Mouse (Mus musculus): Measurements from ENCODE around the gene Magi1.

GRCm38 (mm10) chr6:94126763-94127162 lies 157.0 kb downstream of the Magi1 start:
- TF ChIP-seq POLR2A (IDR thresholded peaks at IDR 0.05; ENCODE audit: borderline replicate concordance, extremely low read depth, insufficient read depth, insufficient read length, poor library complexity, severe bottlenecking) (no peak), CTCF (IDR thresholded peaks at IDR 0.05; ENCODE audit: borderline replicate concordance, extremely low read depth, insufficient read depth, insufficient read length) (no peak)

All from brain, embryonic 14.5 days (tissue).